Mouse (Mus musculus): ENCODE results near the gene Rorb. TPM values are rescaled to one million over a fixed set of nuclear protein-coding genes. Genes with fewer than 3 reads are reported as not detected.

The Rorb gene
- polyA plus RNA-seq (2016; fragmentation: Nextera tagmentation; extraction: Ambion mirVana), result 2.8 and 2.9 TPM in 2 replicates

GRCm38 (mm10) chr19:19110793-19111427 is at the start of gene Rorb:
Gene Rorb, minus strand, starts transcription at chr19:19111196.
- Histone ChIP-seq H3K4me1 (peaks cover 14% of the 10 kb centered on the region), H3K36me3 (no peaks in the 10 kb centered on the region), H3K27me3 (replicated peaks) (peaks cover 17% of the 10 kb centered on the region), H3K9me3 (no peaks in the 10 kb centered on the region), H3K4me3 (peak within 1 kb of the TSS; percentile 56), H3K4me2 (replicated peaks) (peak within 1 kb of the TSS; percentile 86), H3K9ac (peak within 1 kb of the TSS; percentile 61), H3K27ac (peak within 1 kb of the TSS; percentile 12; the same call in 1 of the 2 replicates)
- peak; percentile 97 for ATAC-seq (ENCODE audit: low FRiP score, low read depth)
- WGBS, result under 1% methylated on average over 25 of the region's 25 CpGs

GRCm38 (mm10) chr19:19148847-19149246 is 37.9 kb upstream of the Rorb start:
- no peaks in the 10 kb centered on the region for H3K4me1 ChIP-seq
- H3K36me3 ChIP-seq, result no peaks in the 10 kb centered on the region
- H3K27ac ChIP-seq, result no peak overlapping the region
- WGBS, result 69% methylated on average over 6 of the region's 6 CpGs
- ATAC-seq (ENCODE audit: low FRiP score, low read depth), result no peak
- no peaks in the 10 kb centered on the region for H3K27me3 ChIP-seq (replicated peaks)
- no peaks in the 10 kb centered on the region for H3K9me3 ChIP-seq
- H3K4me2 ChIP-seq (replicated peaks), result no peak overlapping the region
- no peak overlapping the region for H3K9ac ChIP-seq
- no peak overlapping the region for H3K4me3 ChIP-seq

- Histone ChIP-seq H3K4me2 (replicated peaks) (no peak overlapping the region), H3K9me3 (no peaks in the 10 kb centered on the region), H3K36me3 (no peaks in the 10 kb centered on the region), H3K4me1 (no peaks in the 10 kb centered on the region), H3K27ac (no peak overlapping the region), H3K9ac (no peak overlapping the region), H3K27me3 (replicated peaks) (no peaks in the 10 kb centered on the region), H3K4me3 (no peak overlapping the region)
- 90% methylated on average over 4 of the region's 4 CpGs for WGBS
- no peak for ATAC-seq (ENCODE audit: low FRiP score, low read depth)
Observed at GRCm38 (mm10) chr19:19144447-19144846, 33.5 kb upstream of the Rorb start.

DNA sequence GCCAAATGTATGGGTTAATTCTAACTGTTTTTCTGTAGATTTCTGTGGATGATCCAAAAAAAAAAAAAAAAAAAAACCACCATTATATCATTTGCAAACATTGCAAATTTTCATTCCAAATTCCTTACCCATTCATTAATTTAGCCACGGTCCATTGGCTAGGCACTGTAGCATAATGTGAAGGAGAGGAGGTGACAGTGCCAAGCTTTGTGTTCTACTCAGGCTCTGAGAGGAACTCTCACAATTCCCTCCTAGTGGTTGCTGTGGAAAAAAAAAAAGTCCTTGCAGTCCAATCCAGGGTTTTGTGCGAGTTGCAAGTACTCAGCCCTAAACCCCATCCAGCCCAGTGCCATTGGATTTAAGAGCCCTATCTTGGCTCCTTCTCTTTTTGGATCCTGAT is 25.9 kb upstream of the Rorb start:
- no peak overlapping the region for H3K4me3 ChIP-seq
- no peaks in the 10 kb centered on the region for H3K27me3 ChIP-seq (replicated peaks)
- no peaks in the 10 kb centered on the region for H3K36me3 ChIP-seq
- no peak overlapping the region for H3K27ac ChIP-seq
- ATAC-seq (ENCODE audit: low FRiP score, low read depth), result no peak
- H3K4me1 ChIP-seq, result no peaks in the 10 kb centered on the region
- 53% methylated on average over 2 of the region's 2 CpGs for WGBS
- H3K9ac ChIP-seq, result no peak overlapping the region
- H3K9me3 ChIP-seq, result no peaks in the 10 kb centered on the region
- no peak overlapping the region for H3K4me2 ChIP-seq (replicated peaks)

- WGBS, result 88% methylated on average over 2 of the region's 2 CpGs
- no peak overlapping the region for H3K4me2 ChIP-seq (replicated peaks)
- no peaks in the 10 kb centered on the region for H3K27me3 ChIP-seq (replicated peaks)
- no peak for ATAC-seq (ENCODE audit: low FRiP score, low read depth)
- H3K27ac ChIP-seq, result no peak overlapping the region
- H3K36me3 ChIP-seq, result no peaks in the 10 kb centered on the region
- H3K9ac ChIP-seq, result no peak overlapping the region
- no peaks in the 10 kb centered on the region for H3K4me1 ChIP-seq
- H3K4me3 ChIP-seq, result no peak overlapping the region
- H3K9me3 ChIP-seq, result no peaks in the 10 kb centered on the region
Observed at GRCm38 (mm10) chr19:19135838-19136237, 24.8 kb upstream of the Rorb start.

DNA sequence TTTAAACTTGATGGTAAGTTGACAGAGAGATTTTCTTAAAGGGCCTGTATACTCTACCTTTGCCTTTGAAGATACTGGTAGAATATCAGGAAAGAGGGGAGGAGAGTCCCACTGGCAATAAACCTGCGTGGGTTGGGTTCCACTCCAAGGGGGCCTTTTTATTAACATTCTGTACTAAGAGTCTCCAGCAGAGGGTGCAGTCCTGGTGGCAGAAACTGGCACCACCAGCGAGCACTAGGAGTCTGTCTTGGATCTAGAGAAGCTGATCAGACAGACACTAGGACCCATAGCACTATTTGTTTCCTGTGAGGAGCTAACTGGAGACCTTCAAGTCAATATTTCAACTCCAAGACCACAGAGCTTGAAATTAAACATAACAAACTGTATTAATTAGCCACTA is 11.3 kb upstream of the Rorb start:
- no peaks in the 10 kb centered on the region for H3K36me3 ChIP-seq
- no peaks in the 10 kb centered on the region for H3K27me3 ChIP-seq (replicated peaks)
- no peak overlapping the region for H3K9ac ChIP-seq
- H3K4me2 ChIP-seq (replicated peaks), result no peak overlapping the region
- 48% methylated on average over 2 of the region's 2 CpGs for WGBS
- ATAC-seq (ENCODE audit: low FRiP score, low read depth), result no peak
- no peak overlapping the region for H3K4me3 ChIP-seq
- no peaks in the 10 kb centered on the region for H3K4me1 ChIP-seq
- no peak overlapping the region for H3K27ac ChIP-seq
- H3K9me3 ChIP-seq, result no peaks in the 10 kb centered on the region

- no peaks in the 10 kb centered on the region for H3K36me3 ChIP-seq
- 60% methylated on average over 4 of the region's 4 CpGs for WGBS
- H3K4me2 ChIP-seq (replicated peaks), result no peak overlapping the region
- H3K9ac ChIP-seq, result no peak overlapping the region
- ATAC-seq (ENCODE audit: low FRiP score, low read depth), result no peak
- H3K4me3 ChIP-seq, result no peak overlapping the region
- H3K27ac ChIP-seq, result no peak overlapping the region
- H3K9me3 ChIP-seq, result no peaks in the 10 kb centered on the region
- H3K27me3 ChIP-seq (replicated peaks), result peaks cover 17% of the 10 kb centered on the region
- peaks cover 14% of the 10 kb centered on the region for H3K4me1 ChIP-seq
Observed at GRCm38 (mm10) chr19:19112180-19112579, 1.2 kb upstream of the Rorb start.

DNA sequence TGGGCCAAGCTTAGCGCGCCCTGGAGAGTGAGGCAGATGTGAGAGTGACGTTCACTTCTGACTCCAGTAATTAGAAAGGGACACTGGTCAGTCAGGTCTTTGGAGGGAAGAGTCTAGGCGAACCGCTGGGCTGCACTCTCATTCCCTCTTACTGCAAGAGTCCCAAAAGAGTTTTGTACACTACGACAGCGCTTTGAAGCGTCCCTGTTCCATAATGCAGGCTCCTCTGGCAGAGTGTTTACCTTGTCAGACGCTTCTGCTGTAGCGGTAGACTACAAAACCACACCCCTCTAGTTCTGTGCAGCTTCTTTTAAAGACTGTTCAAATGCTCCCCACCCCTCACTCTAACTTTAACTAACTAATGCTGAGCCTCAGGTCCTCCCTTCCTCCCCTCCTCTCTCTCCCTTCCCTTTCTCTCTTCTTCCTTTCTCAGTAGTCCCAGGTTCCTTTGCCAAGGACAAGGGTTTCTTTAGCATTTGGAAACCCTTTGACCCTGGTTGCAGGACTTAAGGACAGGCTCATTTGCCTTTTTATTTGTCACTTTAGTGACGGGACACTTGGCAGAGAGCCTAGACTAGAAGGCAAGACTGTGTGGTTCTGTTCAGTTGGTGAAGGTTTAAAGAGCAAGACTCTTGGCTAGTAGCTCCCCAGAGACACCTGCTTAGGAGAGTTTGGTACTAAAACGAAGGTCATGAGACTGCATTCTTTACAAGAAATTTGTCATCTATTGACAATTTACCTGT is 603 bp upstream of the Rorb start:
- Histone ChIP-seq H3K36me3 (no peaks in the 10 kb centered on the region), H3K9me3 (no peaks in the 10 kb centered on the region), H3K4me2 (replicated peaks) (peak overlapping the region; percentile 86), H3K4me3 (peak overlapping the region; percentile 56), H3K27ac (no peak overlapping the region), H3K4me1 (peaks cover 14% of the 10 kb centered on the region), H3K27me3 (replicated peaks) (peaks cover 17% of the 10 kb centered on the region), H3K9ac (peak overlapping the region; percentile 61; the same call in 1 of the 2 replicates)
- WGBS, result 3% methylated on average over 12 of the region's 12 CpGs
- peak; percentile 27; the same call in 1 of the 2 replicates for ATAC-seq (ENCODE audit: low FRiP score, low read depth)

GRCm38 (mm10) chr19:19110011-19110768 is 806 bp downstream of the Rorb start:
- Histone ChIP-seq H3K4me3 (peak overlapping the region; percentile 56), H3K9ac (peak overlapping the region; percentile 61), H3K4me1 (peaks cover 14% of the 10 kb centered on the region), H3K36me3 (no peaks in the 10 kb centered on the region), H3K4me2 (replicated peaks) (peak overlapping the region; percentile 86), H3K27me3 (replicated peaks) (peaks cover 17% of the 10 kb centered on the region), H3K27ac (peak overlapping the region; percentile 12; the same call in 1 of the 2 replicates), H3K9me3 (no peaks in the 10 kb centered on the region)
- ATAC-seq (ENCODE audit: low FRiP score, low read depth), result peak; percentile 44
- WGBS, result under 1% methylated on average over 49 of the region's 49 CpGs

DNA sequence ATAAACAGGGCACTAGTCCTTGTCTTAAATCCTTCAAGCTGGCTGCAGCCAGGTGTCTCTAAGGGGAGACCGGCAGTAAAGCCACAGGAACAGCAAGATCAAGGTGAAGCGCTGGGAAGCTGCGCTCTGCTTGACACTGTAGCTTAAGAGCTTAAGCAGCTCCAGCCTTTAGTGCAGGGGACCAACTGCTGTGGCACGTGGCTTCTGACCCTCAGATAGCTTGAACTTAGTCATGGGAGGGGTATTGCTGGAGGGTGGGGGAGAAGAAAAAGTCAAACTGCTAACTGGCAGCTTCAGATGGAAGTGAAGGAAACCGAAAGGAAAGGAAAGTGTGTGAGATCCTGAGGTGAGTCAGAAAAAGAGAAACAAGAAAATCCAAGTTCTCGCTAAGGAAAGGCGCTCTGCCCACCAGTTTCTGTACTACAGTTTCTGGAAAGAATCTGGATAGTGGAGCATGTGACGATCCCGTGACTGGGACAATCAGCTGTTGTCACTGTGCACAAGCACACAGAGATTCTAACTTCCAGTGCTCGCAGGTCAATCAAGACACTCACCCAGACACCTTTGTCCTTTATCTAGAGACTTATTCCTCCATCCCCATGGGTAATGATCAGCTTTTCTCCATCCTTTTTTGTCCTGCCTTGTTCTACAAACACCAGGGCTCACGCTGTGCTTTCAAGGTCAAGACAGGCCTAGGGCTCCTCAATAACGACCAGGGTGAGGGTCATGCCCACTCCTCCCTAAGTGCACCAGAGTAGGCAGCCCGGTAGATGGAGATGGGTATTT is 2.2 kb downstream of the Rorb start:
- Histone ChIP-seq H3K36me3 (no peaks in the 10 kb centered on the region), H3K9me3 (no peaks in the 10 kb centered on the region), H3K27ac (no peak overlapping the region), H3K4me3 (no peak overlapping the region), H3K9ac (no peak overlapping the region), H3K4me1 (peaks cover 14% of the 10 kb centered on the region), H3K4me2 (replicated peaks) (peak overlapping the region; percentile 86), H3K27me3 (replicated peaks) (peaks cover 17% of the 10 kb centered on the region)
- WGBS, result 33% methylated on average over 13 of the region's 13 CpGs
- ATAC-seq (ENCODE audit: low FRiP score, low read depth), result no peak

DNA sequence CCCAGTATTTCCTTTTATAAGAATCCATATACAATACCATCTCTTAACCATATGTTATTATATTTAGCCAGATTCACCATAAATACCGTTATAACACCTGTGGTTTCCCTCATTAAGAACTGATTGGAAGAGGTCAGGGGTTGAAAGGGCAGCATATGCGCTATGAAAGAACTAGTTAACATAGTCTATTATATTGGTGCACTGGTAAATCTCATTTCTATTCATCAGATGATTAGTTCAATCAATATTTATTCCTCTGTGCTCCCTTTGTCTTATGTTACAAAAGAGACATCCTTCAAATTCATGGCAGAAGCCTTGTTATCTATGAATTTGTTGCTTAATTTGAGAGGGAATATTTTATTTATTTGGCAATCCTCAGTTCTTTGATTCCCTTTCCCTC is 6.4 kb downstream of the Rorb start:
- WGBS, result 76% methylated on average over 2 of the region's 2 CpGs
- peaks cover 17% of the 10 kb centered on the region for H3K27me3 ChIP-seq (replicated peaks)
- H3K9me3 ChIP-seq, result no peaks in the 10 kb centered on the region

More for the DNA sequence above, 6.4 kb downstream of the Rorb start:
- Histone ChIP-seq H3K4me2 (replicated peaks) (no peak overlapping the region), H3K4me3 (no peak overlapping the region), H3K4me1 (peaks cover 9% of the 10 kb centered on the region), H3K9ac (no peak overlapping the region), H3K36me3 (no peaks in the 10 kb centered on the region), H3K27ac (no peak overlapping the region)
- no peak for ATAC-seq (ENCODE audit: low FRiP score, low read depth)
